Mouse (Mus musculus): ENCODE measurements at regions not wholly inside any gene's neighbourhood (a gene's known extent, or its start where the extent isn't known, plus 50 kb on each side); places are given as distances from the start of the nearest gene placed in this dataset.

DNA sequence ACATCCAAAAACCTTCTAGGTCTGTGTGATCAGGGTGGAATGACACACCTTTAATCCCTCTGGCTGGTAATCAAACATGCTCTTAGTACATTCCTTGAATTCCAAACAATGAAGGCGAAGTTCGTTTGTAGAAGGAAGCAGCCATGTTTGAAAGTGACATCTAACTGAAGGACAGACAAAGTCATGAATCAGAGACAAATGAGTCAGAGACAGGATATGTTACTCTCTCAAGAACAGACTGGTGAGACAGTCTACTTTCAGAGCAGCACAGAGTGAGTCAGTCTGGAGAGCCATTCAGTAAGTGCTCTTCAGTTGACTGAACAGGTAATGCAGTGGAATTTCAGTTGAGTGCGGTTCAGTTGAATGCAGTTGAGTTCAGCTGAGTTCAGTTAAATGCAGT lies 150.4 kb downstream of the Cpe start:
- Histone ChIP-seq H3K9ac (ENCODE audit: low read depth, low read length) (no peak overlapping the region), H3K9me3 (ENCODE audit: control insufficient read depth, low read length) (no peaks in the 10 kb centered on the region), H3K4me1 (replicated peaks; ENCODE audit: control insufficient read depth, insufficient read depth, low read length) (no peaks in the 10 kb centered on the region), H3K27me3 (ENCODE audit: control insufficient read depth, insufficient read depth, low read length) (no peaks in the 10 kb centered on the region), H3K4me3 (ENCODE audit: low read depth, low read length) (no peak overlapping the region), H3K36me3 (ENCODE audit: control insufficient read depth, insufficient read depth, low read length) (no peaks in the 10 kb centered on the region), H3K4me2 (replicated peaks; ENCODE audit: low read depth, low read length) (no peak overlapping the region), H3K27ac (ENCODE audit: low read depth, low read length) (no peak overlapping the region)
- 93% methylated on average over 3 of the region's 3 CpGs for WGBS
- ATAC-seq (ENCODE audit: low FRiP score) (no peak), DNase-seq (ENCODE audit: low spot score) (no peak)

DNA sequence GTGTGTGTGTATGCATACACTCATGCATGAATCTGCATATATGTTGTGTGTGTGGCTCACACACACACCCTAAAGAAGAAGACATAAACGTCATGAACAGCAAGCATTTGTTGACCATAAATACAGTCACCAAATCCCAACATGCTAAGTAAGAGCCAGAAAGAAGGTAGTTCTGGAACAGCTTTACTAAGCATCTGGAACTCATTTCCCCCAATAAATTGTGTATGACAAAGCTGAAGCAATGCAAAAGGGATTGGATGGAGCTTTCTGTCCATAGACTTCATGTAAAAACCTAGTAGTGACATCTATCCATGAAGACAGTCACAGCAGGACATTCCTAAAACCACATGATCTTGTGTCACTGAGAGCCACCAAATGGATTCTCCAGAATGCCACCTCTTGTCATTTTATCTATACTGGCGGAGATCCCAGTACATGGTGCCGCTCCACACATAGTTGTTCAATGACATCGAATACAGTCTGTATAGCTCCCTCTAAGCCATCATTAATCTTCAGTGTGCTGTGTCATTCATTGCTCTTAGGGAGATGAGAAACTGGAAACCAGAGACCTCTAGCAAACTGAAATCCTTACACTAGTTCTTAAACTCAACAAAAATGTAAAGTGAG lies 152.9 kb downstream of the Cpe start:
- Histone ChIP-seq H3K36me3 (ENCODE audit: control insufficient read depth, insufficient read depth, low read length) (no peaks in the 10 kb centered on the region), H3K9ac (ENCODE audit: low read depth, low read length) (no peak overlapping the region), H3K27ac (ENCODE audit: low read depth, low read length) (no peak overlapping the region), H3K9me3 (ENCODE audit: control insufficient read depth, low read length) (no peaks in the 10 kb centered on the region), H3K4me2 (replicated peaks; ENCODE audit: low read depth, low read length) (no peak overlapping the region), H3K4me3 (ENCODE audit: low read depth, low read length) (no peak overlapping the region), H3K27me3 (ENCODE audit: control insufficient read depth, insufficient read depth, low read length) (no peaks in the 10 kb centered on the region), H3K4me1 (replicated peaks; ENCODE audit: control insufficient read depth, insufficient read depth, low read length) (no peaks in the 10 kb centered on the region)
- no peak for ATAC-seq (ENCODE audit: low FRiP score)
- DNase-seq (ENCODE audit: low spot score): no peak
- 94% methylated on average over 4 of the region's 4 CpGs for WGBS

DNA sequence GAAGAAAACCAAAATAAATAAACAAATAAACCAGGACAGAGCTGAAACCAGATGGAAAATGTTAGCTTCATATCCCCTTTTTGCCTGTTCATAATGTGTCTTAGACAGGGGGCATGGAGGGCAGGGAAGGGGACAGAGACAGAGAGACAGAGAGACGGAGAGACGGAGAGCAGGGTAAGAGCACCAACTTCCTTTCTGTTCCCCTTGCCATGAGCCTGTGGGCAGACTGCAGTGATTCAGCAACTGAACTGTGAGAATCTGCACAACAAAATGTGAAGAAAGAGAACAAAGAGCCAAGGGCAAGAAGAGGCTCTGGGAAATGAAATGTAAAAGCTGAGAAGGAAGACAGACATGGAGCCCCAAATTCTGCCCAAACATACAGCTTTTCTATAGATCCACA lies 161.1 kb downstream of the Cpe start:
- no peak for ATAC-seq (ENCODE audit: low FRiP score)
- Histone ChIP-seq H3K4me2 (replicated peaks; ENCODE audit: low read depth, low read length) (no peak overlapping the region), H3K9me3 (ENCODE audit: control insufficient read depth, low read length) (no peaks in the 10 kb centered on the region), H3K27ac (ENCODE audit: low read depth, low read length) (no peak overlapping the region), H3K9ac (ENCODE audit: low read depth, low read length) (no peak overlapping the region), H3K36me3 (ENCODE audit: control insufficient read depth, insufficient read depth, low read length) (no peaks in the 10 kb centered on the region), H3K4me3 (ENCODE audit: low read depth, low read length) (no peak overlapping the region), H3K4me1 (replicated peaks; ENCODE audit: control insufficient read depth, insufficient read depth, low read length) (no peaks in the 10 kb centered on the region), H3K27me3 (ENCODE audit: control insufficient read depth, insufficient read depth, low read length) (no peaks in the 10 kb centered on the region)
- no peak for DNase-seq (ENCODE audit: low spot score)
- 88% methylated on average over 2 of the region's 2 CpGs for WGBS

DNA sequence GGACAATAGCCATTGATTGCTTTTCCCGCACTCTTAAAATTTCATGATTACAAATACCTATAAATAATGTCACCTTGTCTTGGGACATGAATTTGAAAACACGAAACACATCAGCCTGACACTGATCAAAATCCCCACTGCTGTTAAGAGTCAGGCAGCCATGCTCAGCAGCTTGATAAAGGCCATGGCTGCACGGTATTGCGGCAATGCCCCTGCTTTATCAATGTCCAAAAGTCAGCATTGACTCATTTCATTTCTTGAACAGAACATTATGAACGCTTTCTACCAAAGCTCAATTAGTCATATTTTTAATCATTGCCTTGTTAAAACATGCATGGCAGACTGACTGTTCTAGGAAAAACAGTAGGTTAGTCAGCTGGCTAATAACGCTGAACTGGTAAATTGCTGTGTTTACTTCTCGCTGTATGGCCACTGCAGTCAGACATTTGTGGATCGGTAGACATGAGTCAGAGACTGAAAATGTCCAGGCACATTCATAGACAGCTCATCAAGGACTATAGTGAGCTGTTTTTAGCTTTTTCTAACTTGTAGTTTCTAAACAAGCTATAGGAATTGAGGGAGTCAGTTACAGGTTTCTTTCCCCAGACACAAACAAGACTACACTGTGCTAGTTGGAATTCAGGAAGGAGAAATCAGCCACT lies 170.3 kb downstream of the Cpe start:
- no peaks in the 10 kb centered on the region for H3K4me1 ChIP-seq (replicated peaks; ENCODE audit: control insufficient read depth, insufficient read depth, low read length)
- H3K27me3 ChIP-seq (ENCODE audit: control insufficient read depth, insufficient read depth, low read length): no peaks in the 10 kb centered on the region
- ATAC-seq (ENCODE audit: low FRiP score) (no peak), DNase-seq (ENCODE audit: low spot score) (no peak)
- H3K4me2 ChIP-seq (replicated peaks; ENCODE audit: low read depth, low read length): no peak overlapping the region
- 88% methylated on average over 8 of the region's 8 CpGs for WGBS
- no peak overlapping the region for H3K27ac ChIP-seq (ENCODE audit: low read depth, low read length)
- no peak overlapping the region for H3K4me3 ChIP-seq (ENCODE audit: low read depth, low read length)
- no peaks in the 10 kb centered on the region for H3K9me3 ChIP-seq (ENCODE audit: control insufficient read depth, low read length)
- H3K36me3 ChIP-seq (ENCODE audit: control insufficient read depth, insufficient read depth, low read length): no peaks in the 10 kb centered on the region
- H3K9ac ChIP-seq (ENCODE audit: low read depth, low read length): no peak overlapping the region

DNA sequence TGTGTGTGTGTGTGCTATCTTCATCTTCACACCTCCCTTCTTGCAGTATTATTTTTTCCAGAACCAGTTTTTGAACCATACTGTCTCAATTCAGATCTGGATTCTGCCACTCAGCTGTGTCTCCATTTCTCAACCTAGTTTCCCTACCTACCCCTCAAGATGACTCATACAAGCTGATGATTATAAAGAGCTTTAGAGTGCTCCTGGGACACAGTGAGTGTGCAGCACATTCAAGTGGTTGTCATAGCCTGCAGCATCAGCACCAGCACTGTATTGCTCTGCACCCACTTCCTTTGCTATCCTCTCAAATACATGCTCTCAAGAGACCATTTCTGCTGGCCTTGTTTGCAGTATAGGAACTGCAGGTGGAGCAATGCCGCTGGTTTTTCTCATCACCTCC lies 173.2 kb downstream of the Cpe start:
- Histone ChIP-seq H3K27ac (ENCODE audit: low read depth, low read length) (no peak overlapping the region), H3K4me3 (ENCODE audit: low read depth, low read length) (no peak overlapping the region), H3K4me1 (replicated peaks; ENCODE audit: control insufficient read depth, insufficient read depth, low read length) (no peaks in the 10 kb centered on the region), H3K36me3 (ENCODE audit: control insufficient read depth, insufficient read depth, low read length) (no peaks in the 10 kb centered on the region), H3K9ac (ENCODE audit: low read depth, low read length) (no peak overlapping the region), H3K4me2 (replicated peaks; ENCODE audit: low read depth, low read length) (no peak overlapping the region), H3K9me3 (ENCODE audit: control insufficient read depth, low read length) (no peaks in the 10 kb centered on the region), H3K27me3 (ENCODE audit: control insufficient read depth, insufficient read depth, low read length) (no peaks in the 10 kb centered on the region)
- no peak for ATAC-seq (ENCODE audit: low FRiP score)
- 88% methylated on average over 1 of the region's 1 CpGs for WGBS
- DNase-seq (ENCODE audit: low spot score): no peak

DNA sequence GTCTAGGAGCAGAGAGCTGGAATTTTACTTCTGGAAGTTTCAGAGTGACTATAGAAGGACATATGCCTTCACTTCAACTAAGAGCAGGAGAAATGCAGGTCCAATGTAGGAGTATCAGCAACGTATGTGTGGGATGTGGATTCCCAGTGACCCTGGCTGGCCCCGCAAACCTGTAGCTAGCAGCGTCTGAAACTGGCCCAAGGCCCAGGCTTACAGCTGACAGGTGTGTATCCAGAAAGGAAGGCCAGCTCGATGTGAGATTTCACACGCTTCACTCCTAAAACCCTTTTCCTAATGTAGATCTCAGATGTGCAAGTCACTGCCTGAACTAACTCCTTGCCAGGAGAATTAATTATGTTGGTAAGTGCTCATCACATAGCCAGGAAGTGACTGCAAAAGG lies 176.9 kb downstream of the Cpe start:
- Histone ChIP-seq H3K9me3 (ENCODE audit: control insufficient read depth, low read length) (no peaks in the 10 kb centered on the region), H3K4me1 (replicated peaks; ENCODE audit: control insufficient read depth, insufficient read depth, low read length) (no peaks in the 10 kb centered on the region), H3K36me3 (ENCODE audit: control insufficient read depth, insufficient read depth, low read length) (no peaks in the 10 kb centered on the region), H3K4me3 (ENCODE audit: low read depth, low read length) (no peak overlapping the region), H3K27ac (ENCODE audit: low read depth, low read length) (no peak overlapping the region), H3K4me2 (replicated peaks; ENCODE audit: low read depth, low read length) (no peak overlapping the region), H3K27me3 (ENCODE audit: control insufficient read depth, insufficient read depth, low read length) (no peaks in the 10 kb centered on the region), H3K9ac (ENCODE audit: low read depth, low read length) (no peak overlapping the region)
- no peak for ATAC-seq (ENCODE audit: low FRiP score)
- 86% methylated on average over 5 of the region's 5 CpGs for WGBS
- no peak for DNase-seq (ENCODE audit: low spot score)

DNA sequence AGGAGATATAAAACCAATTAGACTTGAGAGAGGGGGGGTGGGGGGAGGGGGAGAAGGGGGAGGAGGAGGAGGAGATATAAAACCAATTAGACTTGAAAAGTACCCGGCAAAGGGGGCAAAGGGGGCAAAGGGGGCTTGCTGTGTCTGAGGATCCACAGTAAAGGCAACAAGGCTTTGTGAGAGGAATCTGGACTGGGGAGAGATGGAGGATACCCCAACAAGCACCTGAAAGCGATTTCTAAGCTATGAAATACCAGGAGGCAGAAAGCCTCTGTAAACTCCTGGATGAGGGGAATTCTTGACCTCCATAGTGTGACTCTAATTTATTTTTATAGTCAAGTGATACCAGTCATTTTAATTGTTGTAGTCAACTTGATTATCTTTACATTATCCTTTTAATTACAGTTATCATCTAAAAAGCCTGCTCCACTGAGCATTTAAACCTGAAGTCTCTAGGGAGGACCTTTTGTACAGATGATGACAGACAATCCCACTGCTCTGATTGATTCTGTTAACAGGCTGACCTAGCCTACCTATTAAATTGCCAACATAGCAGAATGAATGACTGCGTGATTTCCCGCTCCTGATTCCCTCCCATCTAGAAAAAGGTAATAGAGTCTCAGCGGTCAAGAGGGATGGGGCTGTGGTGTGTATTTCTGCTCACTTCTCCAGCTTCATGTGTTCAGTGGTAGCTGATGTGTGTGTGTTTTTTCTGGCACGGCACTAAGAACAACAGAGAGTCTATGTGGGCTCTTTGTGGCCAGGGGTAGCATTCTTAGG lies 195.4 kb downstream of the Cpe start:
- H3K36me3 ChIP-seq (ENCODE audit: control insufficient read depth, insufficient read depth, low read length): no peaks in the 10 kb centered on the region
- 61% methylated on average over 6 of the region's 6 CpGs for WGBS
- H3K9ac ChIP-seq (ENCODE audit: low read depth, low read length): no peak overlapping the region
- no peaks in the 10 kb centered on the region for H3K27me3 ChIP-seq (ENCODE audit: control insufficient read depth, insufficient read depth, low read length)
- no peak overlapping the region for H3K4me2 ChIP-seq (replicated peaks; ENCODE audit: low read depth, low read length)
- H3K4me3 ChIP-seq (ENCODE audit: low read depth, low read length): no peak overlapping the region
- H3K4me1 ChIP-seq (replicated peaks; ENCODE audit: control insufficient read depth, insufficient read depth, low read length): no peaks in the 10 kb centered on the region
- H3K9me3 ChIP-seq (ENCODE audit: control insufficient read depth, low read length): no peaks in the 10 kb centered on the region
- ATAC-seq (ENCODE audit: low FRiP score) (peak; percentile 81), DNase-seq (ENCODE audit: low spot score) (peak; percentile 7)
- H3K27ac ChIP-seq (ENCODE audit: low read depth, low read length): no peak overlapping the region

DNA sequence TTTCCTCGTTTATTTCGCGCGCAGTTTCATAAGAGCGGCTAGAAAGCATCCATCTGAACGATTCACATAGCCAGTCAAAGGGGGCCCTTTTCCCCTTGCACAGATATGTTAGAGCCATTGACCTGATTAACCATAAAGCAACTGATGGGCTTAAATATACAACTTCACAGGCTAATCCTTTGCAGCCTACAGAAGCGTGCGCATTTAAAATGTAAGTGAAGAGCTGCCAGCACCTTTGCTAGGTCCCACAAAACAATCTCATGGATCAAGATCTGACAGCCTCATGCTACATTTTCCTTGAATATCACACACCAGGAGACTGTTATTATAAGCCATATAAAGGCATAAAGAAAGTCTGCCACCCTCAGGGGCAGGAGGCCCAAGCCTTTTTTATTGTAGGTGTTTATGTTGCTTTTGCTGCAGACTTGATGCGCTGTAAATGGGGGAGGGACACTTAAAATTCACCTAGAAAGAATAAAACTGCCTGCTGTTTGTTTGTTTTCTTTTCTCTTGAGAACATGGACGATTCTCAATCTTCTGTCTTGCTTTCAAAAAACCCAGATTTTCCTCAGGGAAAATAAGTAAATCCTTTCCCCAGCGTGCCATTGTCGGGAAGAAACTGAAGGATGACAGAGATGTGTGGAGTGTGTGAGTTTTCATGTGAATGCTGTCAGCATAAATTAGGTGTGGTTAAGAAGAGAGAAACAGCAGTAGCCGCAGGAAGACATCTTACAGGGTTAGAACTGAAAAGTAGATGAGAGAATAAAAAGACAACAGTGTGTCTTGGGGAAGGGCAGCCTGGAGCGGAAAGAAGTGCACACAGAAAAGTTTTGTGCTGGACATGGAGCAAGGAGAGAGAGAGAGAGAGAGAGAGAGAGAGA lies 196.3 kb downstream of the Cpe start:
- H3K4me1 ChIP-seq (replicated peaks; ENCODE audit: control insufficient read depth, insufficient read depth, low read length): no peaks in the 10 kb centered on the region
- H3K27ac ChIP-seq (ENCODE audit: low read depth, low read length): no peak overlapping the region
- H3K4me3 ChIP-seq (ENCODE audit: low read depth, low read length): no peak overlapping the region
- H3K4me2 ChIP-seq (replicated peaks; ENCODE audit: low read depth, low read length): no peak overlapping the region
- ATAC-seq (ENCODE audit: low FRiP score) (peak; percentile 54; the same call in 1 of the 2 replicates), DNase-seq (ENCODE audit: low spot score) (peak; percentile 2)
- H3K9ac ChIP-seq (ENCODE audit: low read depth, low read length): no peak overlapping the region
- H3K9me3 ChIP-seq (ENCODE audit: control insufficient read depth, low read length): no peaks in the 10 kb centered on the region
- WGBS: 56% methylated on average over 14 of the region's 14 CpGs
- H3K36me3 ChIP-seq (ENCODE audit: control insufficient read depth, insufficient read depth, low read length): no peaks in the 10 kb centered on the region
- H3K27me3 ChIP-seq (ENCODE audit: control insufficient read depth, insufficient read depth, low read length): no peaks in the 10 kb centered on the region

All from hindbrain, embryonic 11.5 days (tissue).